Mouse (Mus musculus) MEL (cell line): ENCODE results near the gene Fars2. TPM values are rescaled to one million over a fixed set of nuclear protein-coding genes. Genes with fewer than 3 reads are reported as not detected.

Experiments used
- DNase-seq: peaks from one replicate; pipeline ENCODE4 v3.0.0; 2011; ENCODE audit warnings: low read depth, low spot score
- H3K27ac ChIP-seq: 2 replicates; pipeline ENCODE4 v1.5.1; 2012; ENCODE audit warnings: low read depth, mild to moderate bottlenecking, control low read depth, low read length, moderate library complexity; ENCODE audit not compliant: control insufficient read depth
- H3K27me3 ChIP-seq, 2 experiments: fragments of 150-350 bp in 1 of 2; sonication (generic) in 1 of 2; 2 replicates each; pipeline ENCODE4 v1.6.1; 2012; ENCODE audit warnings: low read length in 2 of 2, mild to moderate bottlenecking in 2 of 2, improper control_type of control experiment in 1 of 2, moderate library complexity in 1 of 2; ENCODE audit not compliant: insufficient read depth in 2 of 2, control insufficient read depth in 1 of 2
- H3K36me3 ChIP-seq, 2 experiments: 2 replicates each; pipeline ENCODE4 v1.6.1; 2012 to 2014; ENCODE audit warnings: low read length in 2 of 2, improper control_type of control experiment in 1 of 2, inconsistent platforms in 1 of 2, mild to moderate bottlenecking in 1 of 2; ENCODE audit not compliant: insufficient read depth in 2 of 2, control insufficient read depth in 1 of 2
- H3K4me1 ChIP-seq, 2 experiments: fragments of 150-350 bp in 1 of 2; sonication (generic) in 1 of 2; 2 replicates each; pipeline ENCODE4 v1.6.1; 2012; ENCODE audit warnings: low read length in 2 of 2, improper control_type of control experiment in 1 of 2, mild to moderate bottlenecking in 1 of 2; ENCODE audit not compliant: insufficient read depth in 2 of 2, control insufficient read depth in 1 of 2
- H3K4me3 ChIP-seq, 2 experiments: fragments of 150-350 bp in 1 of 2; sonication (generic) in 1 of 2; 2 replicates each; pipeline ENCODE4 v1.5.1; 2012; ENCODE audit warnings: low read depth in 2 of 2, low read length in 2 of 2, mild to moderate bottlenecking in 2 of 2, moderate library complexity in 2 of 2, control low read depth in 1 of 2, improper control_type of control experiment in 1 of 2; ENCODE audit not compliant: control insufficient read depth in 1 of 2, insufficient read depth in 1 of 2
- H3K79me2 ChIP-seq: 2 replicates; pipeline ENCODE4 v1.6.1; 2012; ENCODE audit warnings: mild to moderate bottlenecking, low read length, moderate library complexity; ENCODE audit not compliant: control insufficient read depth, poor library complexity, insufficient read depth
- H3K9ac ChIP-seq: 2 replicates; pipeline ENCODE4 v1.6.1; 2012; ENCODE audit warnings: low read depth, mild to moderate bottlenecking, control low read depth, low read length, moderate library complexity; ENCODE audit not compliant: control insufficient read depth, poor library complexity, severe bottlenecking
- H3K9me3 ChIP-seq: fragments of 150-350 bp; sonication (generic); replicated peaks from 2 replicates; pipeline ENCODE4 v1.6.1; 2012; ENCODE audit warnings: mild to moderate bottlenecking, low read length, improper control_type of control experiment, moderate library complexity; ENCODE audit not compliant: insufficient read depth
- BHLHE40 ChIP-seq: IDR thresholded peaks from 2 replicates; pipeline ENCODE4 v1.6.1; 2012; ENCODE audit warnings: low read depth, mild to moderate bottlenecking, inconsistent platforms, low read length, improper control_type of control experiment, borderline replicate concordance
- CHD2 ChIP-seq: IDR thresholded peaks from 2 replicates; pipeline ENCODE4 v1.6.1; 2011; ENCODE audit warnings: low read length, improper control_type of control experiment
- CTCF ChIP-seq, 3 experiments: IDR thresholded peaks in 2 of 3; conservative IDR thresholded peaks in 1 of 3; 2 replicates each; pipeline ENCODE4 v1.5.1; 2011 to 2012; ENCODE audit warnings: low read length in 3 of 3, low read depth in 2 of 3, mild to moderate bottlenecking in 2 of 3, improper control_type of control experiment in 1 of 3, inconsistent platforms in 1 of 3, mixed read lengths in 1 of 3, moderate library complexity in 1 of 3; ENCODE audit not compliant: control insufficient read depth in 1 of 3, insufficient read depth in 1 of 3, poor library complexity in 1 of 3, severe bottlenecking in 1 of 3
- E2F4 ChIP-seq: IDR thresholded peaks from 2 replicates; pipeline ENCODE4 v1.6.1; 2011; ENCODE audit warnings: low read depth, low read length, improper control_type of control experiment, borderline replicate concordance
- ELF1 ChIP-seq: IDR thresholded peaks from 2 replicates; pipeline ENCODE4 v1.6.1; 2014; ENCODE audit warnings: low read depth, mild to moderate bottlenecking, inconsistent platforms, low read length, improper control_type of control experiment, moderate library complexity
- EP300 ChIP-seq, 2 experiments: IDR thresholded peaks; 2 replicates each; pipeline ENCODE4 v1.6.1; 2011; ENCODE audit warnings: improper control_type of control experiment in 2 of 2, low read length in 2 of 2, low read depth in 1 of 2, mild to moderate bottlenecking in 1 of 2
- ETS1 ChIP-seq: IDR thresholded peaks from 2 replicates; pipeline ENCODE4 v1.6.1; 2012; ENCODE audit warnings: low read depth, mild to moderate bottlenecking, inconsistent platforms, low read length, improper control_type of control experiment, moderate library complexity
- GATA1 ChIP-seq: IDR thresholded peaks from 2 replicates; pipeline ENCODE4 v1.6.1; 2011; ENCODE audit warnings: low read depth, low read length, improper control_type of control experiment
- KAT2A ChIP-seq: conservative IDR thresholded peaks from 2 replicates; pipeline ENCODE4 v1.6.1; 2012; ENCODE audit warnings: low read depth, low read length, improper control_type of control experiment, inconsistent platforms
- MAFK ChIP-seq: IDR thresholded peaks from 2 replicates; pipeline ENCODE4 v1.6.1; 2011; ENCODE audit warnings: low read depth, mild to moderate bottlenecking, low read length, improper control_type of control experiment, borderline replicate concordance
- MAX ChIP-seq: IDR thresholded peaks from 2 replicates; pipeline ENCODE4 v1.6.1; 2011; ENCODE audit warnings: low read length, improper control_type of control experiment
- MAZ ChIP-seq: IDR thresholded peaks from 2 replicates; pipeline ENCODE4 v1.6.1; 2012; ENCODE audit warnings: low read depth, mild to moderate bottlenecking, inconsistent platforms, low read length, improper control_type of control experiment
- MEF2A ChIP-seq: IDR thresholded peaks from 2 replicates; pipeline ENCODE4 v1.6.1; 2014; ENCODE audit warnings: low read depth, mild to moderate bottlenecking, inconsistent platforms, low read length, improper control_type of control experiment; ENCODE audit not compliant: poor library complexity, insufficient replicate concordance, severe bottlenecking; ENCODE audit errors: extremely low read depth
- MXI1 ChIP-seq: IDR thresholded peaks from 2 replicates; pipeline ENCODE4 v1.6.1; 2011; ENCODE audit warnings: mild to moderate bottlenecking, low read depth, low read length, improper control_type of control experiment
- MYB ChIP-seq: IDR thresholded peaks from 2 replicates; pipeline ENCODE4 v1.6.1; 2011; ENCODE audit warnings: mild to moderate bottlenecking, low read depth, low read length, improper control_type of control experiment
- MYC ChIP-seq: IDR thresholded peaks from 2 replicates; pipeline ENCODE4 v1.6.1; 2011; ENCODE audit warnings: low read depth, mild to moderate bottlenecking, low read length, improper control_type of control experiment, moderate library complexity
- NELFE ChIP-seq: IDR thresholded peaks from 2 replicates; pipeline ENCODE4 v1.6.1; 2011; ENCODE audit warnings: low read depth, low read length, improper control_type of control experiment
- POLR2AphosphoS2 ChIP-seq: IDR thresholded peaks from 2 replicates; pipeline ENCODE4 v1.6.1; 2011; ENCODE audit warnings: low read length, improper control_type of control experiment
- POLR2AphosphoS5 ChIP-seq: IDR thresholded peaks from 2 replicates; pipeline ENCODE4 v1.6.1; 2012; ENCODE audit warnings: low read depth, borderline replicate concordance, mild to moderate bottlenecking, inconsistent platforms, low read length, moderate library complexity, mixed read lengths
- RAD21 ChIP-seq: IDR thresholded peaks from 2 replicates; pipeline ENCODE4 v1.6.1; 2011; ENCODE audit warnings: mild to moderate bottlenecking, low read depth, low read length, improper control_type of control experiment
- SMC3 ChIP-seq: IDR thresholded peaks from 2 replicates; pipeline ENCODE4 v1.6.1; 2011; ENCODE audit warnings: low read depth, low read length, improper control_type of control experiment
- TAL1 ChIP-seq: IDR thresholded peaks from 2 replicates; pipeline ENCODE4 v1.6.1; 2012; ENCODE audit warnings: mild to moderate bottlenecking, inconsistent platforms, low read length, moderate library complexity, mixed read lengths
- TCF12 ChIP-seq: IDR thresholded peaks from 2 replicates; pipeline ENCODE4 v1.6.1; 2014; ENCODE audit warnings: low read depth, mild to moderate bottlenecking, inconsistent platforms, low read length, improper control_type of control experiment, moderate library complexity
- UBTF ChIP-seq: IDR thresholded peaks from 2 replicates; pipeline ENCODE4 v1.6.1; 2012; ENCODE audit warnings: low read depth, mild to moderate bottlenecking, inconsistent platforms, low read length, improper control_type of control experiment, moderate library complexity, borderline replicate concordance; ENCODE audit not compliant: insufficient read depth
- ZC3H11A ChIP-seq: IDR thresholded peaks from 2 replicates; pipeline ENCODE4 v1.6.1; 2012; ENCODE audit warnings: low read depth, mild to moderate bottlenecking, inconsistent platforms, low read length, improper control_type of control experiment
- ZKSCAN1 ChIP-seq: IDR thresholded peaks from 2 replicates; pipeline ENCODE4 v1.6.1; 2012; ENCODE audit warnings: low read depth, mild to moderate bottlenecking, inconsistent platforms, low read length, improper control_type of control experiment, moderate library complexity
- ZMIZ1 ChIP-seq: IDR thresholded peaks from 2 replicates; pipeline ENCODE4 v1.6.1; 2012; ENCODE audit warnings: low read depth, mild to moderate bottlenecking, inconsistent platforms, low read length, improper control_type of control experiment, moderate library complexity
- ZNF384 ChIP-seq: IDR thresholded peaks from 2 replicates; pipeline ENCODE4 v1.6.1; 2012; ENCODE audit warnings: low read depth, mild to moderate bottlenecking, inconsistent platforms, low read length, improper control_type of control experiment
- polyA plus RNA-seq, 2 experiments: library from polyadenylated mRNA; stranded (reverse) in 1 of 2; unstranded in 1 of 2; fragments of >175 nt in 1 of 2; fragments of >200 nt in 1 of 2; gene quantifications; 2 replicates each; pipeline versions ENCODE4 v1.2.1 to v1.2.4; 2012; ENCODE audit warnings: low replicate concordance in 2 of 2, low read depth in 1 of 2; ENCODE audit not compliant: insufficient read length in 2 of 2, insufficient read depth in 1 of 2, missing spikeins in 1 of 2
- total RNA-seq: library from RNA; depleted of rRNA; stranded (reverse); fragments of 300-350 nt; gene quantifications from 2 replicates; pipeline ENCODE4 v1.2.3, GENCODE M21; 2012

The Fars2 gene
- total and polyA plus RNA-seq, 3 experiments, result 32.6 to 39.2 TPM; not detected in 1

DNA sequence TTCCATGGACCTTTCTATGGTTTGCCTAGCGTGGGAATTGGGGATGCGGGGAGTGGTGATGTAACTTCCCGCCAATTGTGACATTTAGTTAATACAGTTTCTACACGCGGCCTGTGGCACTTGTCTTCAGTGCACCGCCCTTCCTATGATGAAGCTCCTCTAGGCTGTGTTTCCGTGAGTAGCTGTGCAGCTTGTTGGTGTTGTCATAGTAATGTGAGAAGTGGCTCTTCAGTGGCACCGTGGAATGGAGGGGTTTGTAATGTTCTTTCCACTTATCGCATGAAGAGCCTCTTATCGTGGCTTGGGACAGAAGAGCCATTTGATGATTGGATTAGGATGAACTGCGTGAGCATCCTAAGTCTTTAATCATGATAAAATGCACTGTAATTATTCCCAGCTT, 369.5 kb downstream of the Fars2 start:
- TF ChIP-seq NELFE (no peak), E2F4 (no peak), RAD21 (no peak), BHLHE40 (no peak), MEF2A (no peak), SMC3 (no peak), MYB (no peak), ZNF384 (no peak), MAX (no peak), ELF1 (no peak), UBTF (no peak), GATA1 (no peak), TAL1 (no peak), ZC3H11A (no peak), ZMIZ1 (no peak), MYC (no peak), POLR2AphosphoS2 (no peak), MAZ (no peak), CHD2 (no peak), MAFK (no peak)
- no peak overlapping the region for H3K27ac ChIP-seq

DNA sequence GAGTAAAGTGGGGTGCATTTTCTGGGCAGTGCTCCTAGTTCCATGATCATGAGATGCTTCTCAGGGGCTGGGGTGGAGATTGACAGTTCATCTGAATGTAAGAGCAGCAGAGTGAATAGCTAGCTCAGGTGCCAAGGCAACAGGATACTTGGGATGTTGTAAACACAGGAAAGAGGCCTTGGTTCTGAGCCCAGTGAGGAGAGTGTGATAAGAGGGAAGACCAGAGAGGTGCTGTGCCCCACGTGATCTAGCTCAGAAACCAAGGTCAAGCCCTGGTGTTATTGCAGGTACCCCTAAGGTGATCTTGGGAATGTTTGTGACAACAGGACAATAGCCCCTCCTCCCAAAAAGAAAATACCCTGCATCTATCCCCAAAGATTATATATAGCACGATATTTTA, 372.2 kb downstream of the Fars2 start:
- Histone ChIP-seq H3K9ac (no peak overlapping the region), H3K79me2 (no peaks in the 10 kb centered on the region), H3K9me3 (no peaks in the 10 kb centered on the region), H3K27me3 (no peaks in the 10 kb centered on the region), H3K36me3 (no peaks in the 10 kb centered on the region), H3K4me3 (no peak overlapping the region), H3K4me1 (no peaks in the 10 kb centered on the region), H3K27ac (no peak overlapping the region)
- TF ChIP-seq KAT2A (no peak), MAFK (no peak), POLR2AphosphoS5 (no peak), RAD21 (no peak), ZKSCAN1 (no peak), EP300 (IDR thresholded peaks at IDR 0.05; ENCODE audit: low read depth in 1 of 2, low read length in 2 of 2) (no peak), E2F4 (no peak), POLR2AphosphoS2 (no peak), MEF2A (no peak), CHD2 (no peak), MXI1 (no peak), CTCF (IDR thresholded peaks at IDR 0.05 in 2 of 3, conservative IDR thresholded peaks at IDR 0.05 in 1 of 3; ENCODE audit: control insufficient read depth in 1 of 3, insufficient read depth in 1 of 3, low read depth in 2 of 3, low read length in 3 of 3, poor library complexity in 1 of 3, severe bottlenecking in 1 of 3) (no peak), ZNF384 (no peak), TCF12 (no peak), MAZ (no peak), ETS1 (no peak), ZMIZ1 (no peak), UBTF (no peak)
- DNase-seq, result no peak

More for the DNA sequence above, 369.5 kb downstream of the Fars2 start:
- Histone ChIP-seq H3K9ac (no peak overlapping the region), H3K79me2 (no peaks in the 10 kb centered on the region), H3K36me3 (no peaks in the 10 kb centered on the region), H3K4me3 (no peak overlapping the region), H3K27me3 (no peaks in the 10 kb centered on the region), H3K4me1 (no peaks in the 10 kb centered on the region), H3K9me3 (no peaks in the 10 kb centered on the region)
- no peak for DNase-seq
